Mouse (Mus musculus) 416B (cell line): ENCODE results near the gene Pard3b.

Experiments used
- DNase-seq: peaks from one replicate; pipeline ENCODE4 v3.0.0; 2011; ENCODE audit warnings: low read depth

Pard3b gene

GRCm38 (mm10) chr1:62636906-62637673 lies 998.5 kb downstream of the Pard3b start:
- DNase-seq: no peak

- no peak for DNase-seq
These were observed 1000.4 kb downstream of the Pard3b start for GRCm38 (mm10) chr1:62639012-62639411.

- peak; percentile 34 for DNase-seq
These were observed 1000.8 kb downstream of the Pard3b start for GRCm38 (mm10) chr1:62639440-62639839.

GRCm38 (mm10) chr1:62644631-62645278 lies 1006.1 kb downstream of the Pard3b start:
- DNase-seq: no peak

- DNase-seq: no peak
These were observed 1008.2 kb downstream of the Pard3b start for GRCm38 (mm10) chr1:62646812-62647211.

- DNase-seq: no peak
These were observed 1009.5 kb downstream of the Pard3b start for GRCm38 (mm10) chr1:62648116-62648515.

- DNase-seq: no peak
These were observed 1010.0 kb downstream of the Pard3b start for GRCm38 (mm10) chr1:62648591-62648990.

GRCm38 (mm10) chr1:62650491-62650890 lies 1011.9 kb downstream of the Pard3b start:
- no peak for DNase-seq

GRCm38 (mm10) chr1:62654436-62654835 lies 1015.8 kb downstream of the Pard3b start:
- no peak for DNase-seq

GRCm38 (mm10) chr1:62664960-62665645 lies 1026.5 kb downstream of the Pard3b start:
- DNase-seq: no peak

GRCm38 (mm10) chr1:62665771-62666730 lies 1027.4 kb downstream of the Pard3b start:
- DNase-seq: no peak

- DNase-seq: no peak
These were observed 1028.2 kb downstream of the Pard3b start for GRCm38 (mm10) chr1:62666780-62667179.

- no peak for DNase-seq
These were observed 1040.2 kb downstream of the Pard3b start for GRCm38 (mm10) chr1:62678611-62679344.

- DNase-seq: no peak
These were observed 1040.8 kb downstream of the Pard3b start for GRCm38 (mm10) chr1:62679466-62679865.

- DNase-seq: no peak
These were observed 1044.1 kb downstream of the Pard3b start for GRCm38 (mm10) chr1:62682456-62683385.

GRCm38 (mm10) chr1:62683498-62683897 lies 1044.9 kb downstream of the Pard3b start:
- DNase-seq: no peak

- DNase-seq: no peak
These were observed 1048.9 kb downstream of the Pard3b start for GRCm38 (mm10) chr1:62687511-62687910.

- DNase-seq: no peak
These were observed 1052.6 kb downstream of the Pard3b start for GRCm38 (mm10) chr1:62691175-62691574.
